ENCODE assay signal across 19 mouse cellular contexts in genomic region chr9:58849576-58850315, GRCm38 (mm10). TPM values are rescaled to one million over a fixed set of nuclear protein-coding genes. Genes with fewer than 3 reads are reported as not detected.
DNase-seq lines count a peak whose midpoint lies in the region; ATAC-seq and TF ChIP-seq lines count a peak whose summit lies in the region.
"Had no signal": no experiment of that assay in that cellular context is flagged by ENCODE, and none has a peak within 500 bp of the region (broad histone marks: within the 10 kb centered on the region; RNA-seq: fewer than 3 reads in every experiment).

No protein-coding gene starts in this region.

- ATAC-seq in forebrain, embryonic 16.5 days: no peak
- peak; percentile 47; the same call in 1 of the 2 replicates for ATAC-seq in hindbrain, embryonic 11.5 days (ENCODE audit: low FRiP score)
- peak; percentile 69 for ATAC-seq in midbrain, embryonic 12.5 days (ENCODE audit: low FRiP score, low read depth)
- ATAC-seq: intestine, postnatal 0 days had no signal

- TF ChIP-seq CTCF in brain, embryonic 14.5 days (IDR thresholded peaks at IDR 0.05; ENCODE audit: borderline replicate concordance, extremely low read depth, insufficient read depth, insufficient read length): no peak

- H3K27ac ChIP-seq in forebrain, embryonic 10.5 days: peak overlapping the region; percentile 51
- no peak overlapping the region for H3K27ac ChIP-seq in forebrain, embryonic 16.5 days (ENCODE audit: low read length)
- peak overlapping the region; percentile 61 for H3K27ac ChIP-seq in hindbrain, embryonic 11.5 days (ENCODE audit: low read depth, low read length)
- H3K27ac ChIP-seq in midbrain, embryonic 12.5 days (replicated peaks): peak overlapping the region; percentile 71
- H3K27ac ChIP-seq: limb, embryonic 10.5 days had no signal

- no peaks in the 10 kb centered on the region for H3K9me3 ChIP-seq in forebrain, embryonic 10.5 days
- no peaks in the 10 kb centered on the region for H3K9me3 ChIP-seq in forebrain, embryonic 16.5 days (ENCODE audit: control insufficient read depth, low read length)
- no peaks in the 10 kb centered on the region for H3K9me3 ChIP-seq in hindbrain, embryonic 11.5 days (ENCODE audit: control insufficient read depth, low read length)
- no peaks in the 10 kb centered on the region for H3K9me3 ChIP-seq in midbrain, embryonic 12.5 days
- H3K9me3 ChIP-seq: limb, embryonic 10.5 days had no signal

- H3K4me2 ChIP-seq in forebrain, embryonic 16.5 days (ENCODE audit: low read length): no peak overlapping the region
- no peak overlapping the region for H3K4me2 ChIP-seq in hindbrain, embryonic 11.5 days (replicated peaks; ENCODE audit: low read depth, low read length)
- peak overlapping the region; percentile 14; the same call in 1 of the 2 replicates for H3K4me2 ChIP-seq in midbrain, embryonic 12.5 days (replicated peaks)
- H3K4me2 ChIP-seq: liver, embryonic 11.5 days; lung, embryonic 14.5 days had no signal

- 65% methylated on average over 13 of the region's 13 CpGs for WGBS in forebrain, embryonic 10.5 days
- 32% methylated on average over 13 of the region's 13 CpGs for WGBS in forebrain, embryonic 16.5 days
- 34% methylated on average over 13 of the region's 13 CpGs for WGBS in hindbrain, embryonic 11.5 days
- WGBS in midbrain, embryonic 12.5 days: 28% methylated on average over 13 of the region's 13 CpGs

- peaks cover 38% of the 10 kb centered on the region for H3K4me1 ChIP-seq in forebrain, embryonic 10.5 days
- peaks cover 7% of the 10 kb centered on the region for H3K4me1 ChIP-seq in forebrain, embryonic 16.5 days (replicated peaks; ENCODE audit: control insufficient read depth, insufficient read depth, low read length)
- H3K4me1 ChIP-seq in hindbrain, embryonic 11.5 days (replicated peaks; ENCODE audit: control insufficient read depth, insufficient read depth, low read length): peaks cover 4% of the 10 kb centered on the region; the same call in 1 of the 2 replicates
- H3K4me1 ChIP-seq in midbrain, embryonic 12.5 days: peaks cover 36% of the 10 kb centered on the region

- TF ChIP-seq POLR2A in brain, embryonic 14.5 days (IDR thresholded peaks at IDR 0.05; ENCODE audit: borderline replicate concordance, extremely low read depth, insufficient read depth, insufficient read length, poor library complexity, severe bottlenecking): no peak

- H3K9ac ChIP-seq in forebrain, embryonic 16.5 days (replicated peaks; ENCODE audit: low read depth, low read length): no peak overlapping the region
- no peak overlapping the region for H3K9ac ChIP-seq in hindbrain, embryonic 11.5 days (ENCODE audit: low read depth, low read length)
- 0 out of 2 replicates have a peak overlapping the region, but pooled peaks have one; percentile 6 for H3K9ac ChIP-seq in midbrain, embryonic 12.5 days (replicated peaks)
- H3K9ac ChIP-seq: lung, embryonic 14.5 days had no signal

- H3K4me3 ChIP-seq in forebrain, embryonic 10.5 days: no peak overlapping the region
- no peak overlapping the region for H3K4me3 ChIP-seq in forebrain, embryonic 16.5 days (replicated peaks; ENCODE audit: low read length)
- no peak overlapping the region for H3K4me3 ChIP-seq in hindbrain, embryonic 11.5 days (ENCODE audit: low read depth, low read length)
- no peak overlapping the region for H3K4me3 ChIP-seq in midbrain, embryonic 12.5 days
- H3K4me3 ChIP-seq: limb, embryonic 10.5 days had no signal

- intact Hi-C loops in left cerebral cortex, postnatal 25 days (cut with DNase I): no loop called here

- no peaks in the 10 kb centered on the region for H3K36me3 ChIP-seq in forebrain, embryonic 10.5 days (replicated peaks)
- peaks cover 4% of the 10 kb centered on the region; the same call in 1 of the 2 replicates for H3K36me3 ChIP-seq in forebrain, embryonic 16.5 days (ENCODE audit: control insufficient read depth, insufficient read depth)
- no peaks in the 10 kb centered on the region for H3K36me3 ChIP-seq in hindbrain, embryonic 11.5 days (ENCODE audit: control insufficient read depth, insufficient read depth, low read length)
- 0 out of 2 replicates have a peak, but pooled peaks cover 4% of the 10 kb centered on the region for H3K36me3 ChIP-seq in midbrain, embryonic 12.5 days
- H3K36me3 ChIP-seq: limb, embryonic 10.5 days had no signal

- H3K27me3 ChIP-seq in forebrain, embryonic 10.5 days (ENCODE audit: poor library complexity, severe bottlenecking): no peaks in the 10 kb centered on the region
- no peaks in the 10 kb centered on the region for H3K27me3 ChIP-seq in forebrain, embryonic 16.5 days (replicated peaks; ENCODE audit: control insufficient read depth, insufficient read depth, low read length)
- H3K27me3 ChIP-seq in hindbrain, embryonic 11.5 days (ENCODE audit: control insufficient read depth, insufficient read depth, low read length): no peaks in the 10 kb centered on the region
- peaks cover 5% of the 10 kb centered on the region for H3K27me3 ChIP-seq in midbrain, embryonic 12.5 days

- DNase-seq in forebrain, embryonic 10.5 days (ENCODE audit: extremely low spot score, low spot score): no peak
- peak; percentile 64 for DNase-seq in brain, embryonic 14.5 days (ENCODE audit: low read depth)
- peak; percentile 51 for DNase-seq in hindbrain, embryonic 11.5 days (ENCODE audit: low spot score)
- DNase-seq in left cerebral cortex, postnatal 25 days (ENCODE audit: low spot score in 2 of 2): no peak
- no peak for DNase-seq in urinary bladder, adult 18-20 months (ENCODE audit: low spot score in 2 of 2)
- no peak for DNase-seq in urinary bladder, postnatal 10 days (ENCODE audit: low spot score)
- DNase-seq: adrenal gland, adult 8-10 months; cerebellum, adult 11-12 months; cerebellum, postnatal 25 days; heart, adult 18-20 months; heart, postnatal 4 days; lung, embryonic 14.5 days; thymus, adult 18-20 months had no signal

RNA-seq across cellular contexts. Expression of gene Hcn4, which starts 26.5 kb away (rescaled TPM):
- 0.17 and 0.30 TPM in 2 replicates for polyA plus RNA-seq in forebrain, embryonic 10.5 days (2016; fragmentation: Nextera tagmentation; extraction: Ambion mirVana)
- 2.1 and 2.8 TPM in 2 replicates for polyA plus RNA-seq in forebrain, embryonic 16.5 days (2015; fragmentation: Nextera tagmentation; extraction: Ambion mirVana)
- 8.5 and 20.3 TPM in 2 replicates for polyA plus RNA-seq in brain, embryonic 14.5 days (2012; rRNA removed)
- polyA plus RNA-seq in hindbrain, embryonic 11.5 days (2014; fragmentation: Nextera tagmentation; extraction: Ambion mirVana): 1.3 and 1.5 TPM in 2 replicates
- 2.1 and 2.3 TPM in 2 replicates for polyA plus RNA-seq in midbrain, embryonic 12.5 days (2016; fragmentation: Nextera tagmentation; extraction: Ambion mirVana)
- 1 to 10 TPM; 7.2 to 7.8 TPM for total RNA-seq in left cerebral cortex, postnatal 25 days (2021)
- total RNA-seq: megakaryocyte progenitor cell, adult 5-6 weeks had no signal

Comparison
In these comparisons a context has a peak if more than half of its experiments do, and no peak if none do; other contexts are left out.
1. DNase-seq: peak in brain, embryonic 14.5 days (single experiment) and hindbrain, embryonic 11.5 days (single experiment); none in forebrain, embryonic 10.5 days (single experiment), left cerebral cortex, postnatal 25 days (0 of 2), urinary bladder, adult 18-20 months (0 of 2) and urinary bladder, postnatal 10 days (single experiment).